Comparison of ENCODE assay signal across 9 mouse cellular contexts in genomic region chr19:4478190-4478516, GRCm38 (mm10). TPM values are rescaled to one million over a fixed set of nuclear protein-coding genes. Genes with fewer than 3 reads are reported as not detected.
DNase-seq lines count a peak whose midpoint lies in the region; ATAC-seq and TF ChIP-seq lines count a peak whose summit lies in the region.
"Had no signal": no experiment of that assay in that cellular context is flagged by ENCODE, and none has a peak within 500 bp of the region (broad histone marks: within the 10 kb centered on the region; RNA-seq: fewer than 3 reads in every experiment).

No protein-coding gene starts in this region.

- H3K4me3 ChIP-seq in hindbrain, postnatal 0 days (ENCODE audit: low read length) = no peak overlapping the region
- no peak overlapping the region for H3K4me3 ChIP-seq in hindbrain, embryonic 12.5 days
- H3K4me3 ChIP-seq in neural tube, embryonic 15.5 days (replicated peaks) = no peak overlapping the region
- H3K4me3 ChIP-seq: midbrain, embryonic 13.5 days had no signal

- no peaks in the 10 kb centered on the region for H3K36me3 ChIP-seq in hindbrain, postnatal 0 days (ENCODE audit: insufficient read depth, low read length)
- no peaks in the 10 kb centered on the region for H3K36me3 ChIP-seq in hindbrain, embryonic 12.5 days
- H3K36me3 ChIP-seq in neural tube, embryonic 15.5 days = no peaks in the 10 kb centered on the region
- H3K36me3 ChIP-seq: midbrain, embryonic 13.5 days had no signal

- intact Hi-C loops in gastrocnemius, postnatal 36 days (cut with DNase I) = no loop called here

- peak; percentile 21 for DNase-seq in hindbrain, postnatal 0 days (ENCODE audit: low spot score)
- no peak for DNase-seq in neural tube, embryonic 10.5 days (ENCODE audit: extremely low spot score, low spot score)
- peak; percentile 29 for DNase-seq in embryo, embryonic 9.5 days (ENCODE audit: extremely low spot score)
- DNase-seq in urinary bladder, postnatal 36 days (ENCODE audit: low spot score in 2 of 2) = no peak
- DNase-seq in gastrocnemius, postnatal 36 days = no peak
- DNase-seq in thymus, postnatal 10 days (ENCODE audit: low spot score in 2 of 2) = no peak

- no peak for ATAC-seq in hindbrain, postnatal 0 days
- ATAC-seq in hindbrain, embryonic 12.5 days (ENCODE audit: low FRiP score) = no peak
- no peak for ATAC-seq in neural tube, embryonic 15.5 days (ENCODE audit: low FRiP score)
- ATAC-seq: midbrain, embryonic 13.5 days had no signal

- no peaks in the 10 kb centered on the region for H3K27me3 ChIP-seq in hindbrain, postnatal 0 days (ENCODE audit: insufficient read depth, low read length)
- peaks cover 50% of the 10 kb centered on the region for H3K27me3 ChIP-seq in hindbrain, embryonic 12.5 days
- H3K27me3 ChIP-seq in neural tube, embryonic 15.5 days (replicated peaks) = peaks cover 33% of the 10 kb centered on the region

- no peak overlapping the region for H3K9ac ChIP-seq in hindbrain, postnatal 0 days (replicated peaks; ENCODE audit: low read length)
- no peak overlapping the region for H3K9ac ChIP-seq in hindbrain, embryonic 12.5 days
- H3K9ac ChIP-seq in neural tube, embryonic 15.5 days (replicated peaks) = no peak overlapping the region
- H3K9ac ChIP-seq: midbrain, embryonic 13.5 days had no signal

- H3K9me3 ChIP-seq in hindbrain, postnatal 0 days (ENCODE audit: low read length) = no peaks in the 10 kb centered on the region
- no peaks in the 10 kb centered on the region for H3K9me3 ChIP-seq in hindbrain, embryonic 12.5 days (replicated peaks)
- no peaks in the 10 kb centered on the region for H3K9me3 ChIP-seq in neural tube, embryonic 15.5 days (replicated peaks)
- H3K9me3 ChIP-seq: midbrain, embryonic 13.5 days had no signal

- peak; percentile 44 for TF ChIP-seq CTCF in hindbrain, postnatal 0 days (IDR thresholded peaks at IDR 0.05; ENCODE audit: low read depth)

- H3K4me1 ChIP-seq in hindbrain, postnatal 0 days (ENCODE audit: insufficient read depth, low read length) = peaks cover 3% of the 10 kb centered on the region
- peaks cover 8% of the 10 kb centered on the region for H3K4me1 ChIP-seq in hindbrain, embryonic 12.5 days
- peaks cover 15% of the 10 kb centered on the region for H3K4me1 ChIP-seq in neural tube, embryonic 15.5 days

- no peak overlapping the region for H3K27ac ChIP-seq in hindbrain, postnatal 0 days
- H3K27ac ChIP-seq in hindbrain, embryonic 12.5 days = no peak overlapping the region
- no peak overlapping the region for H3K27ac ChIP-seq in neural tube, embryonic 15.5 days (replicated peaks)
- H3K27ac ChIP-seq: midbrain, embryonic 13.5 days had no signal

- H3K4me2 ChIP-seq in hindbrain, postnatal 0 days (ENCODE audit: low read depth, low read length) = no peak overlapping the region
- H3K4me2 ChIP-seq in hindbrain, embryonic 12.5 days (replicated peaks) = no peak overlapping the region
- peak overlapping the region; percentile 0; the same call in 1 of the 2 replicates for H3K4me2 ChIP-seq in neural tube, embryonic 15.5 days
- H3K4me2 ChIP-seq: midbrain, embryonic 13.5 days had no signal

- WGBS in hindbrain, postnatal 0 days = 35% methylated on average over 1 of the region's 1 CpGs
- whole genome bisulfite sequencing in hindbrain, embryonic 12.5 days = 50% methylated on average over 1 of the region's 1 CpGs
- WGBS in neural tube, embryonic 15.5 days = 48% methylated on average over 1 of the region's 1 CpGs

RNA-seq across cellular contexts. Expression of gene Syt12, which starts 0.9 kb away (rescaled TPM):
- 46.2 and 54.5 TPM in 2 replicates for total RNA-seq in hindbrain, postnatal 0 days (2014; rRNA removed)
- 9.0 and 9.9 TPM in 2 replicates for polyA plus RNA-seq in hindbrain, postnatal 0 days (2015; fragmentation: Nextera tagmentation; extraction: Ambion mirVana)
- 1.5 and 1.7 TPM in 2 replicates for polyA plus RNA-seq in hindbrain, embryonic 12.5 days (2016; fragmentation: Nextera tagmentation; extraction: Ambion mirVana)
- polyA plus RNA-seq in neural tube, embryonic 15.5 days (2015; fragmentation: Nextera tagmentation; extraction: Ambion mirVana) = 8.8 TPM in 2 replicates
- 1 to 10 TPM; 8.5 to 8.6 TPM for total RNA-seq in gastrocnemius, postnatal 36 days (2021)

RNA-seq across cellular contexts. Expression of gene 2010003K11Rik, which starts 20.2 kb away (rescaled TPM):
- total RNA-seq in hindbrain, postnatal 0 days (2014; rRNA removed) = not detected in 2 replicates
- polyA plus RNA-seq in hindbrain, postnatal 0 days (2015; fragmentation: Nextera tagmentation; extraction: Ambion mirVana) = 0.13 TPM in 1 of 2 replicates, not detected in the other
- polyA plus RNA-seq in hindbrain, embryonic 12.5 days (2016; fragmentation: Nextera tagmentation; extraction: Ambion mirVana) = not detected in 2 replicates
- 0.17 TPM in 1 of 2 replicates, not detected in the other for polyA plus RNA-seq in neural tube, embryonic 15.5 days (2015; fragmentation: Nextera tagmentation; extraction: Ambion mirVana)
- total RNA-seq in gastrocnemius, postnatal 36 days (2021) = not detected
- polyA plus RNA-seq: midbrain, embryonic 13.5 days had no signal

RNA-seq across cellular contexts. Expression of gene Pcx, which starts 32.1 kb away (rescaled TPM):
- 82.6 and 84.0 TPM in 2 replicates for total RNA-seq in hindbrain, postnatal 0 days (2014; rRNA removed)
- polyA plus RNA-seq in hindbrain, postnatal 0 days (2015; fragmentation: Nextera tagmentation; extraction: Ambion mirVana) = 50.5 and 53.6 TPM in 2 replicates
- polyA plus RNA-seq in hindbrain, embryonic 12.5 days (2016; fragmentation: Nextera tagmentation; extraction: Ambion mirVana) = 24.8 and 25.2 TPM in 2 replicates
- 29.5 and 31.5 TPM in 2 replicates for polyA plus RNA-seq in neural tube, embryonic 15.5 days (2015; fragmentation: Nextera tagmentation; extraction: Ambion mirVana)
- 10 to 100 TPM; 62.5 to 63.4 TPM for total RNA-seq in gastrocnemius, postnatal 36 days (2021)

RNA-seq across cellular contexts. Expression of gene Rhod, which starts 38.9 kb away (rescaled TPM):
- total RNA-seq in hindbrain, postnatal 0 days (2014; rRNA removed) = 3.5 and 7.2 TPM in 2 replicates
- 5.2 and 5.7 TPM in 2 replicates for polyA plus RNA-seq in hindbrain, postnatal 0 days (2015; fragmentation: Nextera tagmentation; extraction: Ambion mirVana)
- polyA plus RNA-seq in hindbrain, embryonic 12.5 days (2016; fragmentation: Nextera tagmentation; extraction: Ambion mirVana) = 15.3 and 16.4 TPM in 2 replicates
- polyA plus RNA-seq in neural tube, embryonic 15.5 days (2015; fragmentation: Nextera tagmentation; extraction: Ambion mirVana) = 4.5 and 8.7 TPM in 2 replicates
- total RNA-seq in gastrocnemius, postnatal 36 days (2021) = under 1 TPM; 0.39 to 0.69 TPM

Comparison
In these comparisons a context has a peak if more than half of its experiments do, and no peak if none do; other contexts are left out.
1. DNase-seq: peak in hindbrain, postnatal 0 days (single experiment) and embryo, embryonic 9.5 days (single experiment); none in neural tube, embryonic 10.5 days (single experiment), urinary bladder, postnatal 36 days (0 of 2), gastrocnemius, postnatal 36 days (0 of 2) and thymus, postnatal 10 days (0 of 2).